Mouse (Mus musculus): ENCODE data around the gene Zfp652.

DNA sequence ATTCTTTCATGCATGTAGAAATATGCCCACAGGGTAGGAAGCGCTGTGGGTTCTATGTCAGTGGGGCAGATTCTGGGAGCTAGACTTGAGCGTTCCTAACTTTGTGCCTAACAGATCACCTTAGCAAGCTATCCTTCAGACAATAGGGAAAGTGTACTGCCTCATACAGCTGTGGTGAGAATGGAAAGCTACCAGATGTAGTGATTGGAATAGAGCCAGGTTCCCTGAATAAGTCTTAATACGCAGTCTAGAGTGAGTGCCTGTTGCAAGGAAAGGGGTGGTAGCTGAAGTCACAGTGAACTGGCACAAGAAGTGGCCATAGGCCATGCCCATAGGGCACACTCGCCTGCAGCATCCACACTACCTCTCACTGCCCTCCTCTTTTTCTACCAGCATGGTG lies 50.5 kb downstream of the Zfp652 start:
- no peak for TF ChIP-seq POLR2A (IDR thresholded peaks at IDR 0.05; ENCODE audit: control insufficient read depth, extremely low read depth, insufficient read depth, low read length, poor library complexity)
- no peak for TF ChIP-seq CTCF (IDR thresholded peaks at IDR 0.05; ENCODE audit: borderline replicate concordance, control insufficient read depth, extremely low read depth, insufficient read depth, low read length, poor library complexity)

Measured in thymus, adult 2 months (tissue).